Mouse (Mus musculus): ENCODE results near the gene Lsm4.
A peak's percentile ranks its signal among the peaks of the same experiment; 100 is the strongest.

Gene Lsm4

GRCm38 (mm10) chr8:70678679-70679078 lies 5.6 kb downstream of the Lsm4 start:
- DNase-seq (ENCODE audit: low spot score) = no peak

- no peak for DNase-seq (ENCODE audit: low spot score)
These were observed 6.4 kb downstream of the Lsm4 start for GRCm38 (mm10) chr8:70679404-70679803.

- DNase-seq (ENCODE audit: low spot score) = no peak
These were observed 7.0 kb downstream of the Lsm4 start for GRCm38 (mm10) chr8:70680039-70680438.

GRCm38 (mm10) chr8:70681410-70681809 lies 8.4 kb downstream of the Lsm4 start:
- no peak for DNase-seq (ENCODE audit: low spot score)

DNA sequence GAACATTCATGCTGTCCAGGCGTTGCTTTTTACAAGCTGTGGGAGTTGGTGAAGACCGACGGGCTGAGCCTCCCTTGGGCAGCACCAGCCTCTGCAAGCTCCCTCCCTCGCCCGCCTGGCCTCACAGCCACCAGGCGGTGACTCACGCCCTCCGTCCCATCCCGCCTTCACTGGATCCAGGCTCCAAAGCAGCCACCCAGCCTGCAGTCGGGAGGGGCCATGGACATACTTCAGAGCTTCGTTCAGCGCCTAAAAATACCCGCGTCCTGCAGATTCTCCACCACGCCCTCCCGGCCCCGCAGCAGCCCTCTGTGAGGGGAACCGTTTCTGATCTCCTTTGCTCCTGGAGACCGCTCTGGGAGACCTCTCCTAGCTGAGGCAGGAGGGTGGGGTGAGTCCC lies 9.1 kb downstream of the Lsm4 start:
- no peak for DNase-seq (ENCODE audit: low spot score)

DNA sequence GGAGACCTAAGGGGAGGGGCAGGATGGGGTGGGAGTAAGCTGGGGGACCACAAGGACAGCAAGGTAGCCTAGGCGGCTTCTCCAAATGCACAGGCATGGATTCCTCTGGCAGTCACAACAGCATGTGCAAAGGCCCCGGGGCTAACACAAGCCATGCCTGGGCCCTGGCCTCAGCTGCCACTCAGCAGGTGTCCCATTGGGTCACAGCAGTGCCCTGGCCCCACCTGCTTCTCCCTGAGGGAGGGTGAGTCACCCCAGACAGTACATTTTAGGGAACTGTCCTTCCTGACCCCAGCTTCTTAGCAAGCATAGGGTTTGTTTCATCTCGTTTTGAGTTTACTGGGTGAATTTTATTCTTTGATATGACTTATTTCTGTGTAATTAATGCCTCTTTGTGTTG lies 9.6 kb downstream of the Lsm4 start:
- DNase-seq (ENCODE audit: low spot score) = no peak

DNA sequence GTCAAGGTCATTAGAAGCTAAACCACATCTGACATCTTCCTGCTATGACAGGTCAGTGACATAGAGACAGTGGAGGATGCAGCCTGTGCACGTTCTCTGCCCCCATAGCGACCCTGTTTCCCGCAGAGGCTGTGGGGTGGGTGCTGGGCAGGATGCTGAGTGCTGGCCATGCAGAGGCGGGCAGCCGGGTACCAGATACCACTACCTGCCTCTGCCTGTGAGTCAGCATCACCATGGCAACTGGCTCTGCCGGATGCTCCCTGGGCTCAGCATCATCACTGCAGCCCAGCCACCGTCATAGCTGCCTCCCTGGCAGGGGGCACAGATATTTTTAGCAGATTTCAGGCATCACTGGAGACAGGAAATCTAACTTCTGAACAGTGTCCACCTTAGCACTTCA lies 11.2 kb downstream of the Lsm4 start:
- DNase-seq (ENCODE audit: low spot score) = no peak

- no peak for DNase-seq (ENCODE audit: low spot score)
These were observed 14.5 kb downstream of the Lsm4 start for GRCm38 (mm10) chr8:70687576-70687975.

DNA sequence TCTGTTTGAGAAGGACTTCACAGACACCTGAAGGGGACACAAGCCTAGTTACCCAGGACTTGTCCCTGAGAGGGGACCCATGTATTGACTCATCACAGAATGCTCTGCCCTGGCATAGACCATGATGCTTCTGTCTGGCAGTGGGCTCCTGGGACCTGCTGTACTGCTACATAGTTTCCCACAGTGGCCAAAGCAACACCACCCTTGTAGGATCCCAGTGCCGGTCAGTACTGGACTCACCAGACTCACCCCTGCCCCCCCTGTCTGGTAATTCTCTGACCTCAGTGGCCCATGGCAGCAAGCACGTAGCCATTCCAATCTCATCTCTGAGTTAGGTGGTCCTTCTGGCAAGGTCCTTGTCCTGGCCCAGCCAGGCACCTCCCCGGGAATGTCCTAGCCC lies 15.1 kb downstream of the Lsm4 start:
- DNase-seq (ENCODE audit: low spot score) = no peak

- DNase-seq (ENCODE audit: low spot score) = no peak
These were observed 16.9 kb downstream of the Lsm4 start for GRCm38 (mm10) chr8:70689892-70690390.

DNA sequence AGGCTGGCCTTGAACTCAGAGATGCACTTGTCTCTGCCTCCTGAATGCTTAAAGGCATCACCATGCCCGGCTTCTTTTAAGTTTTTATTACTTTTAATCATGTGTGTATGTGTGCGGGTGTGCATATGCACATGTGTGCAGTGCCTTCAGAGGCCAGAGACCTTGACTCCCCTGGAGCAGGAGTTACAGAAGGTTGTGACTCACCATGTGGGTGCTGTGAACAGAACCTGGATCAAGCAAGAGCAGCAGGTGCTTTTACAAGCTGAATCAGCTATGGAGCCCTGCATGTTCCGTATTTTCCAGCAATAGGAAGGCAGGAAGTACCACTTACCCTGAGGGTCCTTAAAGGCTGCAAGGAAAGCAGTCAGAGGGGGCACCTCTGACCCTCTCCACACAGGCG lies 18.2 kb downstream of the Lsm4 start:
- DNase-seq (ENCODE audit: low spot score) = no peak

- peak; percentile 79 for DNase-seq (ENCODE audit: low spot score)
These were observed 18.7 kb downstream of the Lsm4 start for GRCm38 (mm10) chr8:70691727-70692231.

DNA sequence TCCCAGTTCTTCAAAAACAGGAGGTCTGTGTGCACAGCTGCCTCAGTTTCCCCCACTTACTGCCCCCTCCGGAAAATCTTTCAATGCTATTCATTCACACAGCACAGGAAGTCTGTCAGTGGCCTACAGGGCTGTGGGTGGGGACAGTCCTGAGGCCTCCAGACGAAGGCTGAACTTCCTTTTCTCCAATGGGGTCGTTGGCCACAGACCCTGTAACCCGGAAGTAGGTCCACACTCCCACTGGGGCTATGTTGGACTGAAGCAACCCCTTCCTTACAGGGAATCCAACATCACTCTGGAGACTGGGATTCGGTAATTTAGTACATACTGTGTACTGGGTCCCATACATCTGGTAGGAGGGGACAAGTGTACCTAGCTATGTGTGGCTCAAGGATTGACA lies 20.6 kb downstream of the Lsm4 start:
- no peak for DNase-seq (ENCODE audit: low spot score)

GRCm38 (mm10) chr8:70695318-70696018 lies 22.4 kb downstream of the Lsm4 start:
- DNase-seq (ENCODE audit: low spot score) = no peak

GRCm38 (mm10) chr8:70696019-70696885 lies 23.2 kb downstream of the Lsm4 start:
- DNase-seq (ENCODE audit: low spot score) = peak; percentile 74

GRCm38 (mm10) chr8:70696946-70697345 lies 23.9 kb downstream of the Lsm4 start:
- no peak for DNase-seq (ENCODE audit: low spot score)

- DNase-seq (ENCODE audit: low spot score) = no peak
These were observed 24.6 kb downstream of the Lsm4 start for GRCm38 (mm10) chr8:70697366-70698250.

DNA sequence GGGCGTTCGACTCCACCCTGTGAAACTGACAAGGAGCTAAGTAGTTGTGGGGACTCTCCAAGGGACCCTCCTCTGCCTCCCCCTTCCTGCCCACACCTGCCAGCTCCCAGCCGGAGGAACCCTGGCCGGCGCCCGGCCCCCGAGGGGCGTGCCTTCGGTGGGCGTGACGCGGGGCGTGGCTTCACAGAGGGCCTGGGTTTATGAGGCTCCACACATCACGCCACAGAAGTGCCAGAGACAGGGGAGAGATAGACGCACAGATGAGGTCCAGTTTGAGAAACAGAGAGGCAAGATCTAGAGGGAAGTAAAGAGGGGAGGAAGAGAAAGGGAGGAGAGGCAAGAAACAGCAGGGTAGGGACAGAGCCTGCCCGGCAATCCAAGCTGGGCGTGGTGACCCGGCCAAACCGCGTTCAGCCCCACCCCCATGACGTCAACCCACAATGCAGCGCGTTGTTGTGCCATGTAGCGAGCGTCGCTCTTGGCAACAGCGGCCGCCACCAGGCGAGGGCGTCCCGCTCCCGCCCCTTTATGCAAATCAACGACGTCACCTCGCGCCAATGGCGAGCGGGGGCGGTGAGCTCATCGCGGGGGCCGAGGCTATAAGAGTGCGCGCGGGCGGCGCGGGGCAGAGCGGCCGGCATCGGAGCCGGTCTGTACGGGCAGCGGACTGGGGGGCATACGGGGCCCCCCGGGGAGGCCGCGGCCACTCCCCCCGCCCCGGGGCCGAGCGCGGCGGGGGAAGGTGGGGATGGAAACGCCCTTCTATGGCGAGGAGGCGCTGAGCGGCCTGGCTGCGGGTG lies 25.5 kb downstream of the Lsm4 start, which contains the start of gene Jund:
TSS of gene Jund (plus strand) at position 640 of the 800 bp plus-strand sequence.
- peak; percentile 99 for DNase-seq (ENCODE audit: low spot score)

- DNase-seq (ENCODE audit: low spot score) = no peak
These were observed 26.2 kb downstream of the Lsm4 start for GRCm38 (mm10) chr8:70699116-70699833.

- peak; percentile 80 for DNase-seq (ENCODE audit: low spot score)
These were observed 26.9 kb downstream of the Lsm4 start for GRCm38 (mm10) chr8:70699834-70700554.
